Mouse (Mus musculus) C2C12 (cell line): ENCODE measurements around the gene Olfr994. TPM values are rescaled to one million over a fixed set of nuclear protein-coding genes. Genes with fewer than 3 reads are reported as not detected.

Experiments
- H3K27me3 ChIP-seq: one replicate; pipeline ENCODE4 v1.6.1; 2011; ENCODE audit not compliant: control insufficient read depth, insufficient read depth, insufficient read length
- H3K36me3 ChIP-seq: one replicate; pipeline ENCODE4 v1.6.1; 2011; ENCODE audit not compliant: control insufficient read depth, insufficient read depth
- H3K4me3 ChIP-seq: one replicate; pipeline ENCODE4 v1.5.1; 2011; ENCODE audit warnings: mild to moderate bottlenecking, control low read depth; ENCODE audit not compliant: poor library complexity, insufficient read depth, severe bottlenecking
- H3K79me2 ChIP-seq: one replicate; pipeline ENCODE4 v1.6.1; 2011; ENCODE audit not compliant: control insufficient read depth, insufficient read depth
- H3K79me3 ChIP-seq: one replicate; pipeline ENCODE4 v1.6.1; 2011; ENCODE audit warnings: low read depth, control low read depth
- H3ac ChIP-seq: one replicate; pipeline ENCODE3; 2011; ENCODE audit warnings: low read depth; ENCODE audit not compliant: control insufficient read depth, insufficient read length
- CEBPB ChIP-seq: IDR thresholded peaks from one replicate; pipeline ENCODE4 v1.6.1; 2011; ENCODE audit warnings: low read depth, mild to moderate bottlenecking, control low read depth, moderate library complexity
- CTCF ChIP-seq: IDR thresholded peaks from one replicate; pipeline ENCODE4 v1.5.1; 2011; ENCODE audit not compliant: control insufficient read depth, insufficient read depth, insufficient read length
- FOSL1 ChIP-seq: IDR thresholded peaks from one replicate; pipeline ENCODE4 v1.8.0; 2011; ENCODE audit warnings: mild to moderate bottlenecking, low read length; ENCODE audit not compliant: poor library complexity, insufficient read depth, severe bottlenecking
- MAX ChIP-seq: IDR thresholded peaks from one replicate; pipeline ENCODE4 v1.6.1; 2011; ENCODE audit warnings: mild to moderate bottlenecking, control low read depth
- MYOD1 ChIP-seq: IDR thresholded peaks from one replicate; pipeline ENCODE4 v1.6.1; 2011; ENCODE audit warnings: low read depth; ENCODE audit not compliant: control insufficient read depth, insufficient read length
- MYOG ChIP-seq: IDR thresholded peaks from one replicate; pipeline ENCODE4 v1.6.1; 2011; ENCODE audit not compliant: control insufficient read depth, insufficient read length; ENCODE audit errors: extremely low read depth
- USF1 ChIP-seq: IDR thresholded peaks from one replicate; pipeline ENCODE4 v1.6.1; 2011; ENCODE audit warnings: low read depth, mild to moderate bottlenecking, control low read depth, moderate library complexity
- polyA plus RNA-seq: library from polyadenylated mRNA; unstranded; fragments of >200 nt; fragmentation: generic; extraction: Trizol; gene quantifications from one replicate; pipeline ENCODE4 v1.2.1, GENCODE M21; 2012; ENCODE audit warnings: missing spikeins

Gene Olfr994
- polyA plus RNA-seq, 1 experiment = not detected

GRCm38 (mm10) chr2:85409369-85409768 is 26.9 kb downstream of the Olfr994 start, which contains the start of gene Olfr992:
Gene Olfr992 (minus strand): TSS chr2:85409469.
- no peaks in the 10 kb centered on the region for H3K27me3 ChIP-seq
- no peak within 1 kb of the TSS for H3K4me3 ChIP-seq
- no peak within 1 kb of the TSS for H3ac ChIP-seq
- H3K36me3 ChIP-seq = no peaks in the 10 kb centered on the region
- TF ChIP-seq MAX = no peak
- no peak for TF ChIP-seq MYOD1
- TF ChIP-seq CEBPB = no peak
- TF ChIP-seq USF1 = no peak
- no peak for TF ChIP-seq MYOG
- no peak for TF ChIP-seq FOSL1
- TF ChIP-seq CTCF = no peak
- H3K79me2 ChIP-seq = no peaks in the 10 kb centered on the region
- no peaks in the 10 kb centered on the region for H3K79me3 ChIP-seq

Other genes with a start within 250 kb of the Olfr994 start
- gene Lrrc55, start 239.3 kb downstream of the Olfr994 start, polyA plus RNA-seq = not detected
- not detected for gene Olfr987, start 97.1 kb downstream of the Olfr994 start, polyA plus RNA-seq
- not detected for gene Olfr988, start 73.2 kb downstream of the Olfr994 start, polyA plus RNA-seq
- gene Olfr992, start 27.0 kb downstream of the Olfr994 start, polyA plus RNA-seq = not detected
- gene Olfr993, start 21.6 kb downstream of the Olfr994 start, polyA plus RNA-seq = not detected
- not detected for gene Olfr995, start 7.2 kb upstream of the Olfr994 start, polyA plus RNA-seq
- gene 4833423E24Rik, start 82.6 kb upstream of the Olfr994 start, polyA plus RNA-seq = not detected
- gene Olfr996, start 142.8 kb upstream of the Olfr994 start, polyA plus RNA-seq = not detected
- not detected for gene Olfr998, start 152.5 kb upstream of the Olfr994 start, polyA plus RNA-seq
- gene Olfr1000, start 175.5 kb upstream of the Olfr994 start, polyA plus RNA-seq = not detected
- not detected for gene Olfr1002, start 214.3 kb upstream of the Olfr994 start, polyA plus RNA-seq
- gene Olfr154, start 228.0 kb upstream of the Olfr994 start, polyA plus RNA-seq = not detected
- gene Olfr1006, start 242.3 kb upstream of the Olfr994 start, polyA plus RNA-seq = not detected